Mouse (Mus musculus) megakaryocyte, embryonic 14.5 days (primary cell): ENCODE data around the gene Tmem108.

Experiments used
- FLI1 ChIP-seq: IDR thresholded peaks from 2 replicates; pipeline ENCODE4 v1.6.1; 2012; ENCODE audit warnings: low read length, inconsistent platforms, mixed read lengths
- GATA1 ChIP-seq: IDR thresholded peaks from 3 replicates; pipeline ENCODE4 v1.6.1; 2012; ENCODE audit warnings: mixed read lengths, low read length, inconsistent platforms, borderline replicate concordance

DNA sequence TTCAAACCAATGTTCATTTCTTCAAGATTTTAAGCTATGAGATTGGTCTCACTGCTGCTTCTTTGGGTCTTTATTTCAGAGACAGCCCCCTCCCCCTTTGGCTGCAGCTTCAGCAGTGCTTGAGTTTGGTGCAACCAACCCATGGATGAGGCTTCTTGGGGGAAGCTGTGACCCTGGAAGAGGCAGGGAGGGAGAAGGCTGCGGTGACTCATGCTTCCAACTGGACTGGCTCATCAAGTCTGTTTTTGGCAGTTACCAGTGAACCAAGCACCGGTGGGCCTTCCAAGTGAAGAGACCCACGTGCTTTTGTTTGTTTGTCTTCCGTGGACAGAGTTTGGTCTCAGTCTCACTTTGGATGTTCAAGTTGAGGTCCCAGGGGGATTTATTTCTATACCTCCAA lies 215.9 kb downstream of the Tmem108 start:
- TF ChIP-seq GATA1 (no peak), FLI1 (no peak)
